Mouse (Mus musculus) liver, embryonic 14.5 days (tissue): ENCODE measurements around the gene Aup1. TPM values are rescaled to one million over a fixed set of nuclear protein-coding genes. Genes with fewer than 3 reads are reported as not detected.
A peak's percentile ranks its signal among the peaks of the same experiment; 100 is the strongest.

Experiments used
- ATAC-seq: fragments of 200-750 bp; cut with Nextera tagmentation; 2 replicates; pipeline ENCODE4 v1.8.0; 2017; ENCODE audit warnings: moderate number of reproducible peaks, mild to moderate bottlenecking, moderate library complexity; ENCODE audit not compliant: insufficient read depth
- DNase-seq, 3 experiments: peaks; one replicate each; pipeline ENCODE4 v3.0.0-alpha.2; 2012 to 2013; ENCODE audit warnings: low read depth in 3 of 3, low spot score in 3 of 3
- H3K27ac ChIP-seq: fragments of 300-500 bp; sonication (generic); 2 replicates; pipeline ENCODE4 v1.5.1; 2014; ENCODE audit warnings: moderate library complexity, mild to moderate bottlenecking, control low read depth, inconsistent platforms
- H3K27me3 ChIP-seq: fragments of 300-500 bp; sonication (generic); 2 replicates; pipeline ENCODE4 v1.6.1; 2014; ENCODE audit warnings: mild to moderate bottlenecking, low read length, moderate library complexity; ENCODE audit not compliant: control insufficient read depth, insufficient read depth
- H3K36me3 ChIP-seq: fragments of 300-500 bp; sonication (generic); replicated peaks from 2 replicates; pipeline ENCODE4 v1.6.1; 2014; ENCODE audit warnings: low read depth; ENCODE audit not compliant: control insufficient read depth, insufficient read depth
- H3K4me1 ChIP-seq, 2 experiments: fragments of 200-500 bp in 1 of 2; fragments of 300-500 bp in 1 of 2; sonication (generic) in 1 of 2; replicated peaks; 2 replicates each; pipeline ENCODE4 v1.6.1; 2012 to 2014; ENCODE audit warnings: antibody characterized with exemption in 1 of 2, inconsistent platforms in 1 of 2, low read length in 1 of 2; ENCODE audit not compliant: control insufficient read depth in 2 of 2, insufficient read depth in 2 of 2
- H3K4me2 ChIP-seq: fragments of 300-500 bp; sonication (generic); 2 replicates; pipeline ENCODE4 v1.6.1; 2014; ENCODE audit warnings: low read depth, mild to moderate bottlenecking, control low read depth, moderate library complexity
- H3K4me3 ChIP-seq, 2 experiments: fragments of 200-500 bp in 1 of 2; fragments of 300-500 bp in 1 of 2; sonication (generic) in 1 of 2; 2 replicates each; pipeline ENCODE4 v1.5.1; 2012 to 2014; ENCODE audit warnings: low read depth in 2 of 2, low read length in 2 of 2, mild to moderate bottlenecking in 2 of 2, control low read depth in 1 of 2, inconsistent platforms in 1 of 2, moderate library complexity in 1 of 2; ENCODE audit not compliant: insufficient read depth in 1 of 2
- H3K9ac ChIP-seq: fragments of 300-500 bp; sonication (generic); replicated peaks from 2 replicates; pipeline ENCODE4 v1.6.1; 2014; ENCODE audit warnings: mild to moderate bottlenecking, control low read depth, moderate library complexity
- H3K9me3 ChIP-seq: fragments of 300-500 bp; sonication (generic); 2 replicates; pipeline ENCODE4 v1.6.1; 2016; ENCODE audit warnings: low read length, mixed read lengths; ENCODE audit not compliant: control insufficient read depth
- CTCF ChIP-seq: IDR thresholded peaks from 2 replicates; pipeline ENCODE4 v1.5.1; 2016; ENCODE audit warnings: antibody characterized with exemption, low read depth, control low read depth
- EP300 ChIP-seq: IDR thresholded peaks from 2 replicates; pipeline ENCODE4 v1.6.1; 2016; ENCODE audit warnings: antibody characterized with exemption, low read depth
- WGBS: fragments of 180-500 bp; shearing (Covaris S2); extraction: QIAGEN DNeasy Blood & Tissue Kit; methylation state at CpG from one replicate; pipeline ENCODE4 v1.1.7; 2014; ENCODE audit not compliant: insufficient replicate concordance; 5-methylcytosine and 5-hydroxymethylcytosine counted together
- polyA plus RNA-seq, 2 experiments: library from polyadenylated mRNA; depleted of rRNA in 1 of 2; stranded (reverse) in 1 of 2; unstranded in 1 of 2; fragments of >200 nt; fragmentation: Nextera tagmentation in 1 of 2; extraction: Ambion mirVana in 1 of 2; gene quantifications; 2 replicates each; pipeline versions ENCODE4 v1.2.1 to v1.2.3; 2012 to 2014

Gene Aup1
- polyA plus RNA-seq (2012; rRNA removed) (172 and 269 TPM in 2 replicates), polyA plus RNA-seq (2014; fragmentation: Nextera tagmentation; extraction: Ambion mirVana) (128 and 136 TPM in 2 replicates)

DNA sequence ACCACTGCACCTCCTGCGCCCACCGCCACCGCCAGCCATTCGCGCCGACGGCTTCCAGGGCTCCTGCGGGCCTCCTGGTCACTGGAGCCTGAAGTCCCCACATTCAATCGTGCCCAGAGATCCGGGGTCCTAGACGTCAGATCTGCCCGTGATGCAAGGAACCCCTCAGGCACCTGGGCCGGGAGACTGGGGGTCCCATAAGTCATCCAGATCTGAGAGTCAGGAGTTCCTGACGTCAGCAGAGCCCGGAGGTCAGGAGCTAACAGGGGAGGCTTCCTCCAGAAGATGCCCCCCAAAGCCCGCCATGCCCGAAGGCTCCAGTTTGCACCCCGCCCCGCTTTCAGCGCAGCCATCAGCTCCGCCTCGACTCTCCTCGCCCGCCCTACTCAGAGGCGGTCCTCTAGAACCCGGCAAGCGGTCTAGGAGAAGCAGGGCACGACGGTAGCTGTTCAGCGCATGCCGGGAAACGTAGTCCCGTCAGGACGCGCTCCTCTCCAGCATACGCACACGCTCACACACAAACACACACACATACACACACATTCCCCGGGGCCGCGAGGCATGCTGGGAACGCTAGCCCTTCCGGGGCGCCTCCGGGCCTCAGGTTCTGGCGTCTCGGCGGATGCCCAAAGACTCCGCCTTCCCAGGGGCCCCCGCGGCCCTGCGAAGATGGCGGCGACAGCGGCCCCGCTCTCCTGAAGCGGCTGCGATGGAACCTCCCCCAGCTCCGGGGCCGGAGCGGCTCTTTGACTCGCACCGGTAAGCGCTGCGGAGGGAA, at the start of gene Aup1:
Gene Aup1 (plus strand): TSS at position 448 of the 778 bp plus-strand sequence.
- WGBS = under 1% methylated on average over 64 of the region's 64 CpGs
- Histone ChIP-seq H3K9me3 (no peaks in the 10 kb centered on the region), H3K4me1 (peaks cover 14 to 22% of the 10 kb centered on the region in 2 experiments), H3K27me3 (no peaks in the 10 kb centered on the region), H3K4me2 (peak within 1 kb of the TSS; percentile 97), H3K4me3 (peak within 1 kb of the TSS; percentile 82 to 91), H3K36me3 (peaks cover 42% of the 10 kb centered on the region), H3K27ac (peak within 1 kb of the TSS; percentile 72), H3K9ac (peak within 1 kb of the TSS; percentile 98)
- ATAC-seq = peak; percentile 94
- peak; percentile 97 for DNase-seq
- TF ChIP-seq EP300 (peak; percentile 66), CTCF (no peak)

DNA sequence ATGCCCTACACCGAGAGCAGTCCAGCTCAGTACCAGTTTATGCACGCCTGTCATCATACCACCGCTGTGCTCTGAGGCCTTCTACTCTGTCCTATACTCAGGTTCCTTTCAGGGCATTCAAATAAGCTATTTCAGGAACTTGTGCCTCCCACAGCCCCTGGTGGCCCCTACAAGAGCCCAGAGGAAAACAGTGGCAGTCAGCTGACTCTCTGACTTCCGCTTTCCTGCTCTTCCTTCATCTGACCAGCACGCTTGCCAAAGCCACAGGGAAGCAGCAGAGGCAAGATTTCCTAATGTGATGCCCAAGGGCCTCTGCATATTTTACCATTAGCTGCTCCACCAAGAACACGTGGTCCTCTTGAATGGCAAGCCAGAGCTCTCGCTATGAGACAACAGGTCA, 49.4 kb upstream of the Aup1 start:
- Histone ChIP-seq H3K36me3 (no peaks in the 10 kb centered on the region), H3K9ac (0 out of 2 replicates have a peak overlapping the region, but pooled peaks have one; percentile 9), H3K4me1 (peaks cover 23 to 35% of the 10 kb centered on the region in 2 experiments), H3K27ac (peak overlapping the region; percentile 64; the same call in 1 of the 2 replicates), H3K27me3 (no peaks in the 10 kb centered on the region), H3K4me3 (no peak overlapping the region), H3K4me2 (peak overlapping the region; percentile 13; the same call in 1 of the 2 replicates), H3K9me3 (no peaks in the 10 kb centered on the region)
- ATAC-seq (0 out of 2 replicates have a peak, but pooled peaks have one; percentile 30), DNase-seq (no peak)
- no peak for TF ChIP-seq EP300
- TF ChIP-seq CTCF = no peak
- 31% methylated on average over 7 of the region's 7 CpGs for WGBS

DNA sequence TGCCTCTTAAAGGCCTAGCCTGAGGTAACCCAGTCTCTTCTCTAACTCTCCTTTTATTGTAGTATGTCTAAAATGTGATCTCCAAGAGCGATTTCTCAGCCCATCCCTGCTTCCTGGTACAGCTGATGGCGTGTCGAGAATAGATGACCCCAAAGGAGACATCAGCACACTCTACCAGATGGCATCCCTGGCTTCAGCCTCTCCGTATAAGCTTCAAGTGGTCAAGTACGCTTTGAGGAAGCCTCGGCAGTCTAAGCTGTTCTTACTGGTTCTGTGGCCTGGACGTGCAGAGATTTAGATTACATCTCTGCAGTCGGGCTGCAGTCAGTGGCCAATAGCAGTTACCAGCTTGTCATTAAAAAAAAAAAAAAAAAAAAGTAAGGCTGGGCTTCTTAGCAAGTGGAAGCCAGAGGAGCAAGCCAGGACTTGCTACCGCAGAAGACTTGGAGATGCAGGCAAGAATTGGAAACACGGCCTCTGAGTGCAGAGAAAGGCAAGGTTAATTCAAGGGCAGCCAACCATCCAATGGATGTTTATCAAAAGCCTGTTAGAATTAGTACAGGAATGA, 48.8 kb upstream of the Aup1 start:
- H3K27me3 ChIP-seq = no peaks in the 10 kb centered on the region
- no peaks in the 10 kb centered on the region for H3K9me3 ChIP-seq
- 56% methylated on average over 10 of the region's 10 CpGs for WGBS
- H3K4me3 ChIP-seq = no peak overlapping the region
- no peaks in the 10 kb centered on the region for H3K36me3 ChIP-seq
- DNase-seq (no peak), ATAC-seq (no peak)
- peaks cover 29 to 42% of the 10 kb centered on the region in 2 experiments for H3K4me1 ChIP-seq
- no peak overlapping the region; the same call in 1 of the 2 replicates for H3K9ac ChIP-seq
- H3K4me2 ChIP-seq = no peak overlapping the region
- peak overlapping the region; percentile 30; the same call in 1 of the 2 replicates for H3K27ac ChIP-seq
- TF ChIP-seq EP300 (no peak), CTCF (no peak)

DNA sequence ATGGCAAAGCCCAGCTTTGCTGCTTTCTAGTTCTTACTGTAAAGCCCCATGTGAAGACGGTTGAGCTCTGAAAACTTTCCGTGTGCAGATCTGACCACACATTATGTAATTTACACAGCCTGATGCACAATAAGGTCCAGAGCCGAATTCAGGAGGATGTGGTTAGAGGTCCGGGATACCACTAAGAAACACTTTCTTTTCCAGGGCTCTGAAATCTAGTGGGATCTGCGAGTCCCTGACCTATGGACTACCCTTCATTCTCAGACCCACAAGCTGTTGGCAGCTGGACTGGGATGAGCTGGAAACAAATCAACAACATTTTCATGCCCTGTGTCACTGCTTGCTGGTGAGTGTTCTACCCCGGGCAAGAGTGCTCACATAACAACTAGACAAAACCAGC, 48.2 kb upstream of the Aup1 start:
- peaks cover 34 to 48% of the 10 kb centered on the region in 2 experiments for H3K4me1 ChIP-seq
- no peak overlapping the region for H3K4me3 ChIP-seq
- H3K27ac ChIP-seq = no peak overlapping the region
- no peak for TF ChIP-seq CTCF
- TF ChIP-seq EP300 = no peak
- DNase-seq (no peak), ATAC-seq (no peak)
- H3K4me2 ChIP-seq = no peak overlapping the region
- H3K27me3 ChIP-seq = no peaks in the 10 kb centered on the region
- no peaks in the 10 kb centered on the region for H3K36me3 ChIP-seq
- no peak overlapping the region for H3K9ac ChIP-seq
- H3K9me3 ChIP-seq = no peaks in the 10 kb centered on the region
- WGBS = 55% methylated on average over 6 of the region's 6 CpGs

DNA sequence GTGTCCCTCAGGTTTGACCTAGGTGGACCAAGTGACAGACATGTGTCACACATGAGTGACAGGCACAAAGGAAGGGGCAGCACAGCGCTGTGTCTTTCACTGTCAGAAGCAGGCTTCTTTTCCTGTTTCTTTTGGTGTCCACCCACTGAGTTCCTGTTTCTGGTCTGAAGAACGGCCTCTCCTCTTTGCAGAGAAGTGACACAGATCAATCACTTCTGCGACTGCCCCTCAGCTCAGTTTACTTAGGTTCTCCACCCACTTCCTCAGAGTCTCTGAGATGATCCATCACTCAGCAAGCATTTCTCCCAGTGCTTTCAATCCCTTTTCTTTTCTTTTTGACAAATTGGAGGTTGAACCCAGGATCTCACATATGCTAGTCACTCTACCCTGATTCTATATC, 45.7 kb upstream of the Aup1 start:
- H3K36me3 ChIP-seq = no peaks in the 10 kb centered on the region
- H3K4me2 ChIP-seq = no peak overlapping the region
- no peaks in the 10 kb centered on the region for H3K9me3 ChIP-seq
- H3K4me3 ChIP-seq = no peak overlapping the region
- H3K27me3 ChIP-seq = no peaks in the 10 kb centered on the region
- 25% methylated on average over 3 of the region's 3 CpGs for WGBS
- no peak overlapping the region for H3K9ac ChIP-seq
- no peak for DNase-seq
- no peak overlapping the region for H3K27ac ChIP-seq
- TF ChIP-seq CTCF (no peak), EP300 (no peak)
- no peak for ATAC-seq
- H3K4me1 ChIP-seq = peaks cover 53 to 65% of the 10 kb centered on the region in 2 experiments
